Mouse (Mus musculus): ENCODE measurements at regions not wholly inside any gene's neighbourhood (a gene's known extent, or its start where the extent isn't known, plus 50 kb on each side); places are given as distances from the start of the nearest gene placed in this dataset.
"Not testable (repeated sequence)": the region's sequence is repeated elsewhere in the genome, so short reads cannot be mapped to it uniquely, and the experiment has no call there.

- no peak for DNase-seq
Measured at GRCm38 (mm10) chrX:166809165-166809564, 223.6 kb upstream of the Egfl6 start.

GRCm38 (mm10) chrX:166808207-166808606 lies 222.7 kb upstream of the Egfl6 start:
- no peak for DNase-seq

GRCm38 (mm10) chrX:166805957-166806356 lies 220.4 kb upstream of the Egfl6 start:
- DNase-seq = no peak

- no peak for DNase-seq
Measured at GRCm38 (mm10) chrX:166805480-166805879, 220.0 kb upstream of the Egfl6 start.

- DNase-seq = peak; percentile 58 to 65
Measured at GRCm38 (mm10) chrX:166803246-166803645, 217.7 kb upstream of the Egfl6 start.

GRCm38 (mm10) chrX:166801017-166801416 lies 215.5 kb upstream of the Egfl6 start:
- DNase-seq = no peak

GRCm38 (mm10) chrX:166795651-166796050 lies 210.1 kb upstream of the Egfl6 start:
- DNase-seq = no peak

- DNase-seq = no peak
Measured at GRCm38 (mm10) chrX:166789031-166789430, 203.5 kb upstream of the Egfl6 start.

- DNase-seq = not testable (repeated sequence)
Measured at GRCm38 (mm10) chrX:166787137-166787536, 201.6 kb upstream of the Egfl6 start.

- no peak for DNase-seq
Measured at GRCm38 (mm10) chrX:166785615-166786014, 200.1 kb upstream of the Egfl6 start.

GRCm38 (mm10) chrX:166783377-166783776 lies 197.9 kb upstream of the Egfl6 start:
- no peak for DNase-seq

GRCm38 (mm10) chrX:166779334-166780092 lies 194.0 kb upstream of the Egfl6 start:
- no peak for DNase-seq

GRCm38 (mm10) chrX:166773408-166773854 lies 187.9 kb upstream of the Egfl6 start:
- no peak for DNase-seq

- DNase-seq = no peak
Measured at GRCm38 (mm10) chrX:166766991-166767390, 181.5 kb upstream of the Egfl6 start.

- no peak for DNase-seq
Measured at GRCm38 (mm10) chrX:166765647-166766046, 180.1 kb upstream of the Egfl6 start.

- DNase-seq = no peak
Measured at GRCm38 (mm10) chrX:166762098-166762497, 176.6 kb upstream of the Egfl6 start.

- no peak for DNase-seq
Measured at GRCm38 (mm10) chrX:166757152-166757551, 171.6 kb upstream of the Egfl6 start.

- no peak for DNase-seq
Measured at GRCm38 (mm10) chrX:166754967-166755654, 169.6 kb upstream of the Egfl6 start.

- DNase-seq = no peak
Measured at GRCm38 (mm10) chrX:166749055-166749679, 163.6 kb upstream of the Egfl6 start.

- DNase-seq = no peak
Measured at GRCm38 (mm10) chrX:166731354-166731753, 145.8 kb upstream of the Egfl6 start.

GRCm38 (mm10) chrX:166728622-166728928 lies 143.1 kb upstream of the Egfl6 start:
- DNase-seq = no peak

- DNase-seq = peak; percentile 2 to 5
Measured at GRCm38 (mm10) chrX:166727823-166728621, 142.5 kb upstream of the Egfl6 start.
